Mouse (Mus musculus): ENCODE results near the gene Myh3. TPM values are rescaled to one million over a fixed set of nuclear protein-coding genes. Genes with fewer than 3 reads are reported as not detected.

The Myh3 gene
- polyA plus RNA-seq, 1 experiment from 2014 or later, result 0.09 TPM

- H3K9me3 ChIP-seq (ENCODE audit: control insufficient read depth, low read length), result no peaks in the 10 kb centered on the region
- H3K4me3 ChIP-seq (replicated peaks; ENCODE audit: low read length), result no peak overlapping the region
- peaks cover 21% of the 10 kb centered on the region for H3K36me3 ChIP-seq (ENCODE audit: control insufficient read depth, insufficient read depth)
- no peak overlapping the region for H3K27ac ChIP-seq (ENCODE audit: low read length)
- no peak overlapping the region for H3K4me2 ChIP-seq (ENCODE audit: low read length)
- no peaks in the 10 kb centered on the region for H3K27me3 ChIP-seq (replicated peaks; ENCODE audit: control insufficient read depth, insufficient read depth, low read length)
- no peaks in the 10 kb centered on the region for H3K4me1 ChIP-seq (replicated peaks; ENCODE audit: control insufficient read depth, insufficient read depth, low read length)
- no peak overlapping the region for H3K9ac ChIP-seq (replicated peaks; ENCODE audit: low read depth, low read length)
- no peak for ATAC-seq
- WGBS, result 91% methylated on average over 3 of the region's 3 CpGs
These were observed 10.4 kb upstream of the Myh3 start for GRCm38 (mm10) chr11:67067741-67068140.

- no peak overlapping the region for H3K9ac ChIP-seq (replicated peaks; ENCODE audit: low read depth, low read length)
- H3K9me3 ChIP-seq (ENCODE audit: control insufficient read depth, low read length), result no peaks in the 10 kb centered on the region
- H3K27me3 ChIP-seq (replicated peaks; ENCODE audit: control insufficient read depth, insufficient read depth, low read length), result no peaks in the 10 kb centered on the region
- no peak overlapping the region for H3K27ac ChIP-seq (ENCODE audit: low read length)
- no peaks in the 10 kb centered on the region for H3K36me3 ChIP-seq (ENCODE audit: control insufficient read depth, insufficient read depth)
- no peak for ATAC-seq
- no peaks in the 10 kb centered on the region for H3K4me1 ChIP-seq (replicated peaks; ENCODE audit: control insufficient read depth, insufficient read depth, low read length)
- WGBS, result 76% methylated on average over 15 of the region's 15 CpGs
- H3K4me3 ChIP-seq (replicated peaks; ENCODE audit: low read length), result no peak overlapping the region
- H3K4me2 ChIP-seq (ENCODE audit: low read length), result no peak overlapping the region
These were observed 5.4 kb upstream of the Myh3 start for GRCm38 (mm10) chr11:67072615-67073130.

GRCm38 (mm10) chr11:67075036-67075435 lies 3.1 kb upstream of the Myh3 start:
- no peak overlapping the region for H3K9ac ChIP-seq (replicated peaks; ENCODE audit: low read depth, low read length)
- 23% methylated on average over 3 of the region's 3 CpGs for WGBS
- no peak overlapping the region for H3K4me3 ChIP-seq (replicated peaks; ENCODE audit: low read length)
- H3K36me3 ChIP-seq (ENCODE audit: control insufficient read depth, insufficient read depth), result no peaks in the 10 kb centered on the region
- no peaks in the 10 kb centered on the region for H3K9me3 ChIP-seq (ENCODE audit: control insufficient read depth, low read length)
- no peaks in the 10 kb centered on the region for H3K27me3 ChIP-seq (replicated peaks; ENCODE audit: control insufficient read depth, insufficient read depth, low read length)
- no peak overlapping the region for H3K27ac ChIP-seq (ENCODE audit: low read length)
- no peaks in the 10 kb centered on the region for H3K4me1 ChIP-seq (replicated peaks; ENCODE audit: control insufficient read depth, insufficient read depth, low read length)
- ATAC-seq, result no peak
- H3K4me2 ChIP-seq (ENCODE audit: low read length), result no peak overlapping the region

GRCm38 (mm10) chr11:67076781-67077180 lies 1.3 kb upstream of the Myh3 start:
- H3K4me1 ChIP-seq (replicated peaks; ENCODE audit: control insufficient read depth, insufficient read depth, low read length), result no peaks in the 10 kb centered on the region
- no peaks in the 10 kb centered on the region for H3K36me3 ChIP-seq (ENCODE audit: control insufficient read depth, insufficient read depth)
- no peak overlapping the region for H3K4me3 ChIP-seq (replicated peaks; ENCODE audit: low read length)
- no peaks in the 10 kb centered on the region for H3K27me3 ChIP-seq (replicated peaks; ENCODE audit: control insufficient read depth, insufficient read depth, low read length)
- H3K9me3 ChIP-seq (ENCODE audit: control insufficient read depth, low read length), result no peaks in the 10 kb centered on the region
- WGBS, result 90% methylated on average over 5 of the region's 5 CpGs
- H3K9ac ChIP-seq (replicated peaks; ENCODE audit: low read depth, low read length), result no peak overlapping the region
- no peak overlapping the region for H3K27ac ChIP-seq (ENCODE audit: low read length)
- no peak for ATAC-seq
- no peak overlapping the region for H3K4me2 ChIP-seq (ENCODE audit: low read length)

- no peaks in the 10 kb centered on the region for H3K4me1 ChIP-seq (replicated peaks; ENCODE audit: control insufficient read depth, insufficient read depth, low read length)
- no peak for ATAC-seq
- no peak overlapping the region for H3K4me2 ChIP-seq (ENCODE audit: low read length)
- H3K27ac ChIP-seq (ENCODE audit: low read length), result no peak overlapping the region
- no peaks in the 10 kb centered on the region for H3K9me3 ChIP-seq (ENCODE audit: control insufficient read depth, low read length)
- no peaks in the 10 kb centered on the region for H3K27me3 ChIP-seq (replicated peaks; ENCODE audit: control insufficient read depth, insufficient read depth, low read length)
- no peaks in the 10 kb centered on the region for H3K36me3 ChIP-seq (ENCODE audit: control insufficient read depth, insufficient read depth)
- 39% methylated on average over 3 of the region's 3 CpGs for WGBS
- no peak overlapping the region for H3K9ac ChIP-seq (replicated peaks; ENCODE audit: low read depth, low read length)
- no peak overlapping the region for H3K4me3 ChIP-seq (replicated peaks; ENCODE audit: low read length)
These were observed 665 bp upstream of the Myh3 start for GRCm38 (mm10) chr11:67077435-67077834.

GRCm38 (mm10) chr11:67078888-67079287 lies 788 bp downstream of the Myh3 start:
- Histone ChIP-seq H3K9me3 (ENCODE audit: control insufficient read depth, low read length) (no peaks in the 10 kb centered on the region), H3K27me3 (replicated peaks; ENCODE audit: control insufficient read depth, insufficient read depth, low read length) (no peaks in the 10 kb centered on the region), H3K9ac (replicated peaks; ENCODE audit: low read depth, low read length) (no peak overlapping the region), H3K36me3 (ENCODE audit: control insufficient read depth, insufficient read depth) (no peaks in the 10 kb centered on the region), H3K27ac (ENCODE audit: low read length) (no peak overlapping the region), H3K4me2 (ENCODE audit: low read length) (no peak overlapping the region), H3K4me1 (replicated peaks; ENCODE audit: control insufficient read depth, insufficient read depth, low read length) (no peaks in the 10 kb centered on the region), H3K4me3 (replicated peaks; ENCODE audit: low read length) (no peak overlapping the region)
- WGBS, result 94% methylated on average over 6 of the region's 6 CpGs
- ATAC-seq, result no peak

- Histone ChIP-seq H3K4me3 (replicated peaks; ENCODE audit: low read length) (no peak overlapping the region), H3K27ac (ENCODE audit: low read length) (no peak overlapping the region), H3K4me1 (replicated peaks; ENCODE audit: control insufficient read depth, insufficient read depth, low read length) (no peaks in the 10 kb centered on the region), H3K27me3 (replicated peaks; ENCODE audit: control insufficient read depth, insufficient read depth, low read length) (0 out of 2 replicates have a peak, but pooled peaks cover 7% of the 10 kb centered on the region), H3K9ac (replicated peaks; ENCODE audit: low read depth, low read length) (no peak overlapping the region), H3K4me2 (ENCODE audit: low read length) (no peak overlapping the region), H3K36me3 (ENCODE audit: control insufficient read depth, insufficient read depth) (no peaks in the 10 kb centered on the region), H3K9me3 (ENCODE audit: control insufficient read depth, low read length) (no peaks in the 10 kb centered on the region)
- 56% methylated on average over 11 of the region's 11 CpGs for WGBS
- no peak for ATAC-seq
These were observed 1.6 kb downstream of the Myh3 start for GRCm38 (mm10) chr11:67079740-67080139.

GRCm38 (mm10) chr11:67080168-67080567 lies 2.1 kb downstream of the Myh3 start:
- Histone ChIP-seq H3K9me3 (ENCODE audit: control insufficient read depth, low read length) (no peaks in the 10 kb centered on the region), H3K9ac (replicated peaks; ENCODE audit: low read depth, low read length) (no peak overlapping the region), H3K4me1 (replicated peaks; ENCODE audit: control insufficient read depth, insufficient read depth, low read length) (no peaks in the 10 kb centered on the region), H3K36me3 (ENCODE audit: control insufficient read depth, insufficient read depth) (no peaks in the 10 kb centered on the region), H3K4me2 (ENCODE audit: low read length) (no peak overlapping the region), H3K27me3 (replicated peaks; ENCODE audit: control insufficient read depth, insufficient read depth, low read length) (peaks cover 11% of the 10 kb centered on the region; the same call in 1 of the 2 replicates), H3K27ac (ENCODE audit: low read length) (no peak overlapping the region), H3K4me3 (replicated peaks; ENCODE audit: low read length) (no peak overlapping the region)
- WGBS, result 2% methylated on average over 3 of the region's 3 CpGs
- peak; percentile 71 for ATAC-seq

GRCm38 (mm10) chr11:67081125-67081649 lies 3.1 kb downstream of the Myh3 start:
- no peak overlapping the region for H3K4me3 ChIP-seq (replicated peaks; ENCODE audit: low read length)
- peaks cover 11% of the 10 kb centered on the region; the same call in 1 of the 2 replicates for H3K27me3 ChIP-seq (replicated peaks; ENCODE audit: control insufficient read depth, insufficient read depth, low read length)
- H3K4me2 ChIP-seq (ENCODE audit: low read length), result no peak overlapping the region
- H3K9ac ChIP-seq (replicated peaks; ENCODE audit: low read depth, low read length), result no peak overlapping the region
- H3K27ac ChIP-seq (ENCODE audit: low read length), result no peak overlapping the region
- no peak for ATAC-seq
- H3K36me3 ChIP-seq (ENCODE audit: control insufficient read depth, insufficient read depth), result no peaks in the 10 kb centered on the region
- no peaks in the 10 kb centered on the region for H3K9me3 ChIP-seq (ENCODE audit: control insufficient read depth, low read length)
- no peaks in the 10 kb centered on the region for H3K4me1 ChIP-seq (replicated peaks; ENCODE audit: control insufficient read depth, insufficient read depth, low read length)
- WGBS, result 3% methylated on average over 11 of the region's 11 CpGs

- Histone ChIP-seq H3K27ac (ENCODE audit: low read length) (no peak overlapping the region), H3K4me1 (replicated peaks; ENCODE audit: control insufficient read depth, insufficient read depth, low read length) (no peaks in the 10 kb centered on the region), H3K4me2 (ENCODE audit: low read length) (no peak overlapping the region), H3K4me3 (replicated peaks; ENCODE audit: low read length) (no peak overlapping the region), H3K27me3 (replicated peaks; ENCODE audit: control insufficient read depth, insufficient read depth, low read length) (peaks cover 11% of the 10 kb centered on the region; the same call in 1 of the 2 replicates), H3K9ac (replicated peaks; ENCODE audit: low read depth, low read length) (no peak overlapping the region), H3K9me3 (ENCODE audit: control insufficient read depth, low read length) (no peaks in the 10 kb centered on the region), H3K36me3 (ENCODE audit: control insufficient read depth, insufficient read depth) (no peaks in the 10 kb centered on the region)
- no peak for ATAC-seq
- 88% methylated on average over 7 of the region's 7 CpGs for WGBS
These were observed 4.1 kb downstream of the Myh3 start for GRCm38 (mm10) chr11:67082188-67082587.
